Mouse (Mus musculus): ENCODE measurements around the gene Lrrc71. TPM values are rescaled to one million over a fixed set of nuclear protein-coding genes. Genes with fewer than 3 reads are reported as not detected.
A peak's percentile ranks its signal among the peaks of the same experiment; 100 is the strongest.

Gene Lrrc71
- 0.49 and 1.2 TPM in 2 replicates for polyA plus RNA-seq (2016; fragmentation: Nextera tagmentation; extraction: Ambion mirVana)

GRCm38 (mm10) chr3:87748431-87748830 lies at the start of gene Lrrc71:
Gene Lrrc71, minus strand, starts transcription at chr3:87748625.
- peaks cover 25% of the 10 kb centered on the region for H3K4me1 ChIP-seq (replicated peaks)
- peaks cover 9% of the 10 kb centered on the region; the same call in 1 of the 2 replicates for H3K27me3 ChIP-seq (ENCODE audit: insufficient read depth, poor library complexity, severe bottlenecking)
- DNase-seq (ENCODE audit: low spot score) = no peak
- 44% methylated on average over 13 of the region's 13 CpGs for WGBS
- 0 out of 2 replicates have a peak, but pooled peaks cover 8% of the 10 kb centered on the region for H3K36me3 ChIP-seq
- no peak within 1 kb of the TSS for H3K4me3 ChIP-seq
- H3K27ac ChIP-seq = no peak within 1 kb of the TSS
- H3K9me3 ChIP-seq = no peaks in the 10 kb centered on the region

GRCm38 (mm10) chr3:87796736-87797334 lies 48.4 kb upstream of the Lrrc71 start, which contains the start of gene Insrr:
Gene Insrr, plus strand, starts transcription at chr3:87796951.
- peak within 1 kb of the TSS; percentile 67; the same call in 1 of the 2 replicates for H3K27ac ChIP-seq
- H3K36me3 ChIP-seq = no peaks in the 10 kb centered on the region
- WGBS = 1% methylated on average over 29 of the region's 29 CpGs
- H3K9me3 ChIP-seq = no peaks in the 10 kb centered on the region
- peak; percentile 51 for DNase-seq (ENCODE audit: low spot score)
- peaks cover 100% of the 10 kb centered on the region for H3K27me3 ChIP-seq (ENCODE audit: insufficient read depth, poor library complexity, severe bottlenecking)
- peaks cover 35% of the 10 kb centered on the region for H3K4me1 ChIP-seq (replicated peaks)
- H3K4me3 ChIP-seq = peak within 1 kb of the TSS; percentile 53

DNA sequence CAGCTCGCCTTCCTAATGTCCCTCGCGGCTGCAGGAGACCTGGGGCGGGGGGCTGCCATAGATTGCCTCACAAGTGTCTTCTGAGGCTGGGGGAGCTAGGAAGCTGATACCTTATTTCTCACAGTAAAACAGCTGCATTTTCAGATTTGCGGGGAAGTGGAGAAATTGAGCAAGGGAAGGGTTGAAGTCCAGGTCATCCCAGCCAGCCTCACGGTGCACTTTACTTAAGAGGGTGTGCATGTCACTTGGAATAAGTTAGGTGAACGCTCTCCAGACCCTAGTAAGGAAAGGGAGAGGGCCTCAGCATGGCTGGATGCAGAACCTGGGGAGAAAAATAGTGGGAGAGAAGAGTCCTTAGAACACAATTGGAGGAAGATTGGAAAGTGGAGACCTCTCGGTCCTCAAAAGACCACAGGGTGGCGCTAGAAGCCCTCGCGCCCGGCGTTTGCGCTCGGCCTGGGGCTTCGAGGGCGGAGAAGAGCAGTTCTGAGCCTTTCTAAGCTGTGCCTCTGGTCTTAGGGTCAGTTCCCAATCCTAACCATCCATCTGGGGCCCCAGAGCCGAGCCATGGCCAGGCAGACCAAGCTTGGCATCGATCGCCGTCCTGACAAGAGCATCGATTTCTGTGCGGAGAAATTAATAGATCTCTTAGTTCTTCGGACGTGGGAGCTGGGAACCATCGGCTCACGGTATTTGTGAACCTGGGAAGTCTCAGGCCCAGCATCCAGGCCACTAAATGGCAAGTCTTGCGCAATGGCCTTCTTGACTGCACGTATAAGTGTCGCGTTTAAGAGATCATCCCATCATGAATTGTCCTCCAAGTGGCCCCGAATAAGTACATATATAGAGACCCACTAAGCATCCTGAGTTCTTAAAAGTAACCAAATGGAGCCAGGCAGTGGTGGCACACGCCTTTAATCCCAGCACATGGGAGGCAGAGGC lies 47.2 kb upstream of the Lrrc71 start:
- WGBS = 15% methylated on average over 33 of the region's 33 CpGs
- H3K27me3 ChIP-seq (ENCODE audit: insufficient read depth, poor library complexity, severe bottlenecking) = peaks cover 100% of the 10 kb centered on the region
- peak; percentile 81 for DNase-seq (ENCODE audit: low spot score)
- no peaks in the 10 kb centered on the region for H3K36me3 ChIP-seq
- peak overlapping the region; percentile 46 for H3K4me3 ChIP-seq
- no peaks in the 10 kb centered on the region for H3K9me3 ChIP-seq
- H3K27ac ChIP-seq = peak overlapping the region; percentile 66; the same call in 1 of the 2 replicates
- peaks cover 43% of the 10 kb centered on the region for H3K4me1 ChIP-seq (replicated peaks)

GRCm38 (mm10) chr3:87794922-87795325 lies 46.5 kb upstream of the Lrrc71 start, which contains the start of gene Ntrk1:
Gene Ntrk1, minus strand, starts transcription at chr3:87795162.
- H3K27ac ChIP-seq = peak within 1 kb of the TSS; percentile 66

GRCm38 (mm10) chr3:87789768-87790167 lies 41.3 kb upstream of the Lrrc71 start:
- no peak for DNase-seq (ENCODE audit: low spot score)
- Histone ChIP-seq H3K27me3 (ENCODE audit: insufficient read depth, poor library complexity, severe bottlenecking) (peaks cover 68% of the 10 kb centered on the region), H3K4me1 (replicated peaks) (peaks cover 47% of the 10 kb centered on the region), H3K9me3 (no peaks in the 10 kb centered on the region), H3K36me3 (no peaks in the 10 kb centered on the region), H3K27ac (peak overlapping the region; percentile 45; the same call in 1 of the 2 replicates), H3K4me3 (peak overlapping the region; percentile 2; the same call in 1 of the 2 replicates)
- 30% methylated on average over 5 of the region's 5 CpGs for WGBS

More at GRCm38 (mm10) chr3:87794922-87795325, 46.5 kb upstream of the Lrrc71 start, which contains the start of gene Ntrk1:
- H3K27me3 ChIP-seq (ENCODE audit: insufficient read depth, poor library complexity, severe bottlenecking) = peaks cover 99% of the 10 kb centered on the region
- no peaks in the 10 kb centered on the region for H3K9me3 ChIP-seq
- H3K36me3 ChIP-seq = no peaks in the 10 kb centered on the region
- peak; percentile 36 for DNase-seq (ENCODE audit: low spot score)
- peaks cover 46% of the 10 kb centered on the region for H3K4me1 ChIP-seq (replicated peaks)
- WGBS = under 1% methylated on average over 47 of the region's 47 CpGs
- H3K4me3 ChIP-seq = peak within 1 kb of the TSS; percentile 46

DNA sequence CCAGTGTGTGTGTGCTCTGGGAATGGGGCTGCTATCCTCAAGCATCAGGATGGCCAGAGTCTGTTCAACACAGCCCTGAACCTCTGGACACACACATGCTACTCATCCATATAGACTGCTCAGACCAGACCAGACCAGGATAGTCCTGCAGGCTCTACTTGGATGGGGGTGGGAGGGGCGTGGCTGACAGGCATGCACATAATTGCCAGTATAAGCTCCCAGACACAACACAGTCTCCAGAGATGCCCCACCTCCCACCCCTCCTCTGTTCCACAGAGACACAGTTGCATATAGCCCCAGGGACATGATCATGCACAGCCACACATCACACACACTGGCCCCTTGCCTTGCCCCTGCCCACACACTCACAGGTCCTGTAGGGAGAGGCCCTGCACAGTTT lies 40.8 kb upstream of the Lrrc71 start:
- Histone ChIP-seq H3K4me1 (replicated peaks) (peaks cover 42% of the 10 kb centered on the region), H3K36me3 (no peaks in the 10 kb centered on the region), H3K27ac (peak overlapping the region; percentile 45), H3K27me3 (ENCODE audit: insufficient read depth, poor library complexity, severe bottlenecking) (peaks cover 63% of the 10 kb centered on the region), H3K4me3 (0 out of 2 replicates have a peak overlapping the region, but pooled peaks have one; percentile 2), H3K9me3 (no peaks in the 10 kb centered on the region)
- 62% methylated on average over 1 of the region's 1 CpGs for WGBS
- no peak for DNase-seq (ENCODE audit: low spot score)

DNA sequence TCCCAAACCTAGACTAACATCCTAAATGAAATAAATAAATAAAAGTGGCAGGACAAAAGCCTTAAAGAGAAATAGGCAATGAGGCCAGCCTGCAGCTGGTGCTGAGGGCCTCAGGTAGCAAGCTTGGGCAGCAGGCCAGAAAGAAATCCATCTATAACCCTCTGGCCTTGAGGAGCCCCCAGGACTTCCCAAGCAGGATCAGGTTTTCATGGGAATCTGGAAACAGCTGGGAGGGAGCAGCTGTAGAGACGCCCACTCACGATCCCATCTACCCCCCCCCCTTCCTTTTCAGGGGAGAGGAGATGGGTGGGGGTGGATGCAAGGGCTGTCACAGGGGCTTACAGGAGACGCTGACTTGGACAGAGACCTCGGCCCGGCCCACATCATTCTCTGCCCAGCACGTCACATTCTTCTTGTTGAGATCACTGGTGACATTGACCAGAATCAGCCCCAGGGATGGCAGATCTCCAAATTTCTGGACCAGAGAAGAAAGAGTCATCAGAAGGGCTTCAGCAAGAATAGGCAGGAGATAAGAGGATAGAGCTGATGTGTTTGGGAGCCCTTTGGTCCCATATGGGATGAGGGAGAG lies 37.3 kb upstream of the Lrrc71 start:
- no peaks in the 10 kb centered on the region for H3K9me3 ChIP-seq
- H3K4me1 ChIP-seq (replicated peaks) = peaks cover 43% of the 10 kb centered on the region
- H3K36me3 ChIP-seq = no peaks in the 10 kb centered on the region
- 64% methylated on average over 6 of the region's 6 CpGs for WGBS
- DNase-seq (ENCODE audit: low spot score) = no peak
- H3K27ac ChIP-seq = no peak overlapping the region
- peaks cover 38% of the 10 kb centered on the region for H3K27me3 ChIP-seq (ENCODE audit: insufficient read depth, poor library complexity, severe bottlenecking)
- H3K4me3 ChIP-seq = no peak overlapping the region

DNA sequence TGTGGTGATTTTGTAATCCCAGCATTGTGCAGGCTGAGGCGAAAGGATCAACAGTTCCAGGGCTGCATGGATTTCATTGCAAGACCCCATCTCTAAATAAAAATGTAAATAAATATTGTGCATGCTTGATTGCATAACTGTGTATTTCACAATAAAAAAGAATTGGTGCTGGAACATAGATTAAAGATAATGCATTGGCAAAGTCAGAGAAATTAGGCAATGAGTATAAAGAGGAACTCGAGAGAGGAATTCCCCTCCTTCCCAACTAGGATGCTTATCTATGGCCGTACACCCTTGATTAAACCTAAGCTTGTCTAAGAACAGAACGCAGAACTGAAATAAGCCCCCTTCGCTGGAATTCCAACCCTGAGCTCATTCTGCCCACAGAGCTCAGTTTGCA lies 36.7 kb upstream of the Lrrc71 start:
- 88% methylated on average over 5 of the region's 5 CpGs for WGBS
- H3K36me3 ChIP-seq = no peaks in the 10 kb centered on the region
- DNase-seq (ENCODE audit: low spot score) = no peak
- no peaks in the 10 kb centered on the region for H3K9me3 ChIP-seq
- no peak overlapping the region for H3K27ac ChIP-seq
- peaks cover 37% of the 10 kb centered on the region for H3K27me3 ChIP-seq (ENCODE audit: insufficient read depth, poor library complexity, severe bottlenecking)
- H3K4me3 ChIP-seq = no peak overlapping the region
- H3K4me1 ChIP-seq (replicated peaks) = peaks cover 43% of the 10 kb centered on the region

DNA sequence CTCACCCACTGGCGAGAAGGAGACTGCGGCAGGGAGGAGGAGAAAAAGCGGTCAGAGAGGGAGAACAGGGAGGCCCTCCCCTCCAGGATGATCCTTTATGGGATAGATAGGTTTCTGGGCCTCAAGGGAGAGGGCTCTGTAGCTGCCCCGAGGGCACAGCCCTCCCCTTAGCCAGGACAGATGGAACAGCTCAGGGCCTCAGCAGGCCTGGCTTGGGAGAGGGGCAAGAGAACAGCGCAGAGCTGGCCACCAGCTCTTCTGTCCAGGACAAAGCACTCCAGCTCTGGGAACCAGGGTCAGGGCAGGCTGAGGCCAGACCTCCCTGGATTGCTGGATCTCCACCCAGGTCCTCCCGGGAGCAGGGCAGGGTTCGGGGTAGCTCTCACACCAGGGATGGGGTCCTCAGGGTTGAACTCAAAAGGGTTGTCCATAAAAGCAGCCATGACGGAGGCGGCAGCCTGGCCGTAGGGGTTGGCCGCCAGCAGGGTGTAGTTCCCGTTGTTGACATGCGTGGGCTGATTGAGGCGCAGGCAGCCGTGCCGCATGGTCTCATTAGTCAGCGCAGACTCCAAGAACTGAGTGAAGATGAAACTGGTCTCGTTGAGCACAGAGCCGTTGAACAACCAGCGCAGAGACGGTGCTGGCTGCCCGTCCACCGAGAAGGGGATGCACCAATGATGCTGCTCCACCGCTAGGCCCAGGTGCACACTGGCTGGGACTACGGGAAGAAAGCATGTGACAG lies 35.0 kb upstream of the Lrrc71 start:
- Histone ChIP-seq H3K9me3 (no peaks in the 10 kb centered on the region), H3K4me1 (replicated peaks) (peaks cover 43% of the 10 kb centered on the region), H3K36me3 (no peaks in the 10 kb centered on the region), H3K4me3 (no peak overlapping the region), H3K27ac (peak overlapping the region; percentile 69), H3K27me3 (ENCODE audit: insufficient read depth, poor library complexity, severe bottlenecking) (peaks cover 37% of the 10 kb centered on the region)
- WGBS = 82% methylated on average over 25 of the region's 25 CpGs
- DNase-seq (ENCODE audit: low spot score) = no peak

DNA sequence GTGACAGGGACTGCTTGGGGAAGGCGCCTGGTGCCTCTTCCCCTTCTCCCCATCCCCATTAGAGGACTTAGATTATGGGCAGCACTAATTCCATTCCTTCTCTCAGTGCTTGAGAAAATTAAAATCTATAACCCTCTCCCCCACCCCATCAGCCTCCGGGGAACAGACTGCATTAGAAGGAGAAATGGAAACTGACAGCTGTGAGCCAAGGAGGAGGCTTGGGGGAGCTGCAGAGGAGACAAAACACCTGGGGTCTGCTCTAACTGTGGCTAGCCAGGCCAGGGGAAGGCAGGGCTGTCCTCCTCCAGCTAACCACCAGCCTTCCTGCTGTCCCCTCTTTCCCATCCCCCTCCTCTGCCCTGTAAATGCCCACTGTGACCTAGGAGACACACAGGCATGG lies 30.7 kb upstream of the Lrrc71 start:
- 32% methylated on average over 2 of the region's 2 CpGs for WGBS
- no peaks in the 10 kb centered on the region for H3K9me3 ChIP-seq
- H3K27me3 ChIP-seq (ENCODE audit: insufficient read depth, poor library complexity, severe bottlenecking) = peaks cover 62% of the 10 kb centered on the region
- peaks cover 62% of the 10 kb centered on the region for H3K4me1 ChIP-seq (replicated peaks)
- H3K36me3 ChIP-seq = no peaks in the 10 kb centered on the region
- no peak for DNase-seq (ENCODE audit: low spot score)
- H3K4me3 ChIP-seq = no peak overlapping the region
- H3K27ac ChIP-seq = peak overlapping the region; percentile 64

DNA sequence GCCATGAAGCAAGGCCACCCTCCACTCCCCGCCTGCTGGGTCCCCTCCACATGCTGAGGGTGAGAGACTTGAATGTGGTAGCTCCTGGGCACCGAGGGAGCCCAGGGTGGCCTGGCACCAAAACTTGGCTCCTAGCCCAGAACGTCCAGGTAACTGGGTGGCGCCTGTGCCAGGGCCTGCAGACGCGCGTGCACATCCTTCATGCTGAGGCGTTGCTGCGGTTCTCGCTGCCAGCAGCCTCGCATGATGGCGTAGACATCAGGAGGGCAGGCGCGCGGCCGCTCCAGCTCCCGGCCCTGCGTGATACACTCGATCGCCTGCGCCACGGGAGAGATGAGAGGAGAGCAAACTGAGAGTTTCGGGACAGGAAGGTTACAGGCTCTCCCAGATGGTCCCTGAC lies 29.9 kb upstream of the Lrrc71 start:
- WGBS = 53% methylated on average over 23 of the region's 23 CpGs
- H3K27ac ChIP-seq = peak overlapping the region; percentile 64
- DNase-seq (ENCODE audit: low spot score) = no peak
- peaks cover 67% of the 10 kb centered on the region for H3K4me1 ChIP-seq (replicated peaks)
- no peak overlapping the region for H3K4me3 ChIP-seq
- no peaks in the 10 kb centered on the region for H3K9me3 ChIP-seq
- H3K36me3 ChIP-seq = no peaks in the 10 kb centered on the region
- peaks cover 65% of the 10 kb centered on the region for H3K27me3 ChIP-seq (ENCODE audit: insufficient read depth, poor library complexity, severe bottlenecking)

DNA sequence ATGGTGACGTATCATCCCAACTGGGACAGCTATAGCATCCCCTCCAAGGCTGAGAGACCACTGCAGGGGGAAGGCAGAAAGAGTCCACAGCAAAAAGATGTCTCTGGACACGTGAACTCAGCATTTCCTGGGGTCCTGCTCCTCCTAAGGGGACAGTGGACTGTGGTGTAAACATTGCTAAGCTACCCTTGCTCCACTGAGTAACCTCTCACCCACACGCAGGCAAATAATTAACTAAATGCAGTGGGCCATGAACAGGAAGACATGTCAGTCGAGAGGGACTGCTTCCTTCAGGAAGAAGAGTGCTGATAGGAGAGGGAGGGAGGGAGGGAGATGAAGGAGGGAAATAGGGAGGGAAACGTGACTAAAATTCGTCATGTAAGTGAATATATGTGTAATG lies 22.7 kb upstream of the Lrrc71 start:
- DNase-seq (ENCODE audit: low spot score) = no peak
- Histone ChIP-seq H3K4me3 (no peak overlapping the region), H3K27me3 (ENCODE audit: insufficient read depth, poor library complexity, severe bottlenecking) (peaks cover 68% of the 10 kb centered on the region), H3K36me3 (no peaks in the 10 kb centered on the region), H3K4me1 (replicated peaks) (peaks cover 53% of the 10 kb centered on the region), H3K9me3 (no peaks in the 10 kb centered on the region), H3K27ac (no peak overlapping the region)
- 48% methylated on average over 6 of the region's 6 CpGs for WGBS
